ENCODE assay signal across 8 mouse cellular contexts in genomic region chr8:85433017-85433393, GRCm38 (mm10). TPM values are rescaled to one million over a fixed set of nuclear protein-coding genes. Genes with fewer than 3 reads are reported as not detected.
DNase-seq lines count a peak whose midpoint lies in the region; ATAC-seq and TF ChIP-seq lines count a peak whose summit lies in the region.

No protein-coding gene starts in this region.

- no peaks in the 10 kb centered on the region for H3K27me3 ChIP-seq in kidney, postnatal 0 days (ENCODE audit: insufficient read depth, low read length)
- H3K27me3 ChIP-seq in embryonic facial prominence, embryonic 14.5 days (replicated peaks; ENCODE audit: control insufficient read depth, insufficient read depth, low read length): no peaks in the 10 kb centered on the region
- H3K27me3 ChIP-seq in intestine, postnatal 0 days (replicated peaks; ENCODE audit: control insufficient read depth, insufficient read depth, low read length): no peaks in the 10 kb centered on the region
- 0 out of 2 replicates have a peak, but pooled peaks cover 3% of the 10 kb centered on the region for H3K27me3 ChIP-seq in neural tube, embryonic 12.5 days (replicated peaks)

- no peaks in the 10 kb centered on the region for H3K36me3 ChIP-seq in kidney, postnatal 0 days (ENCODE audit: insufficient read depth, low read length)
- no peaks in the 10 kb centered on the region for H3K36me3 ChIP-seq in embryonic facial prominence, embryonic 14.5 days (ENCODE audit: control insufficient read depth, insufficient read depth, low read length)
- H3K36me3 ChIP-seq in intestine, postnatal 0 days (ENCODE audit: control insufficient read depth, insufficient read depth): no peaks in the 10 kb centered on the region
- no peaks in the 10 kb centered on the region for H3K36me3 ChIP-seq in neural tube, embryonic 12.5 days

- intact Hi-C loops in left cerebral cortex, postnatal 25 days (cut with DNase I): no loop called here

- ATAC-seq in kidney, postnatal 0 days (replicated peaks; ENCODE audit: low FRiP score, low read depth): peak; percentile 55; the same call in 1 of the 2 replicates
- ATAC-seq in embryonic facial prominence, embryonic 14.5 days (ENCODE audit: low read depth): peak; percentile 35
- peak; percentile 32; the same call in 1 of the 2 replicates for ATAC-seq in intestine, postnatal 0 days
- ATAC-seq in neural tube, embryonic 12.5 days (ENCODE audit: low FRiP score, low read depth): peak; percentile 67
- no peak for ATAC-seq in monocyte, adult 5-6 weeks (replicated peaks; ENCODE audit: insufficient number of reproducible peaks, low FRiP score, low TSS enrichment, poor library complexity, severe bottlenecking)

- no peak for DNase-seq in kidney, postnatal 0 days (ENCODE audit: low spot score)
- no peak for DNase-seq in kidney, adult 8-10 months
- no peak for DNase-seq in embryonic facial prominence, embryonic 14.5 days (ENCODE audit: low spot score)
- DNase-seq in left cerebral cortex, postnatal 25 days (ENCODE audit: low spot score in 2 of 2): no peak
- DNase-seq in gastrocnemius, adult 18-20 months (ENCODE audit: low spot score): no peak

- H3K4me1 ChIP-seq in kidney, postnatal 0 days (replicated peaks; ENCODE audit: insufficient read depth, low read length): peaks cover 7% of the 10 kb centered on the region; the same call in 1 of the 2 replicates
- peaks cover 20% of the 10 kb centered on the region; the same call in 1 of the 2 replicates for H3K4me1 ChIP-seq in embryonic facial prominence, embryonic 14.5 days (ENCODE audit: control insufficient read depth, insufficient read depth, low read length)
- 0 out of 2 replicates have a peak, but pooled peaks cover 4% of the 10 kb centered on the region for H3K4me1 ChIP-seq in intestine, postnatal 0 days (replicated peaks; ENCODE audit: control insufficient read depth, insufficient read depth, low read length)
- H3K4me1 ChIP-seq in neural tube, embryonic 12.5 days: peaks cover 19% of the 10 kb centered on the region

- H3K27ac ChIP-seq in kidney, postnatal 0 days: peak overlapping the region; percentile 32; the same call in 1 of the 2 replicates
- no peak overlapping the region; the same call in 1 of the 2 replicates for H3K27ac ChIP-seq in embryonic facial prominence, embryonic 14.5 days (replicated peaks; ENCODE audit: low read depth, low read length)
- peak overlapping the region; percentile 3; the same call in 1 of the 2 replicates for H3K27ac ChIP-seq in intestine, postnatal 0 days (ENCODE audit: low read depth, low read length)
- no peak overlapping the region for H3K27ac ChIP-seq in neural tube, embryonic 12.5 days

- no peaks in the 10 kb centered on the region for H3K9me3 ChIP-seq in kidney, postnatal 0 days (replicated peaks; ENCODE audit: low read length)
- no peaks in the 10 kb centered on the region for H3K9me3 ChIP-seq in embryonic facial prominence, embryonic 14.5 days (ENCODE audit: control insufficient read depth, low read length)
- H3K9me3 ChIP-seq in intestine, postnatal 0 days (ENCODE audit: control insufficient read depth): no peaks in the 10 kb centered on the region
- H3K9me3 ChIP-seq in neural tube, embryonic 12.5 days: no peaks in the 10 kb centered on the region

- no peak for TF ChIP-seq CTCF in kidney, postnatal 0 days (IDR thresholded peaks at IDR 0.05; ENCODE audit: low read depth)
- TF ChIP-seq CTCF in intestine, postnatal 0 days (IDR thresholded peaks at IDR 0.05; ENCODE audit: low read depth): no peak

- H3K4me2 ChIP-seq in kidney, postnatal 0 days (ENCODE audit: low read length): peak overlapping the region; percentile 49
- H3K4me2 ChIP-seq in embryonic facial prominence, embryonic 14.5 days (ENCODE audit: low read depth, low read length): peak overlapping the region; percentile 55
- peak overlapping the region; percentile 66 for H3K4me2 ChIP-seq in intestine, postnatal 0 days (replicated peaks; ENCODE audit: low read depth)
- peak overlapping the region; percentile 61 for H3K4me2 ChIP-seq in neural tube, embryonic 12.5 days (replicated peaks)

- no peak overlapping the region for H3K9ac ChIP-seq in kidney, postnatal 0 days (ENCODE audit: low read depth, low read length)
- H3K9ac ChIP-seq in embryonic facial prominence, embryonic 14.5 days (ENCODE audit: low read depth, low read length): peak overlapping the region; percentile 91
- no peak overlapping the region for H3K9ac ChIP-seq in intestine, postnatal 0 days (ENCODE audit: low read depth, low read length)
- peak overlapping the region; percentile 81; the same call in 1 of the 2 replicates for H3K9ac ChIP-seq in neural tube, embryonic 12.5 days

- peak overlapping the region; percentile 80 for H3K4me3 ChIP-seq in kidney, postnatal 0 days (replicated peaks; ENCODE audit: low read depth, low read length)
- H3K4me3 ChIP-seq in embryonic facial prominence, embryonic 14.5 days (ENCODE audit: low read depth, low read length): peak overlapping the region; percentile 85
- peak overlapping the region; percentile 86 for H3K4me3 ChIP-seq in intestine, postnatal 0 days (ENCODE audit: low read depth, low read length)
- peak overlapping the region; percentile 81 for H3K4me3 ChIP-seq in neural tube, embryonic 12.5 days

- 5% methylated on average over 6 of the region's 6 CpGs for WGBS in kidney, postnatal 0 days
- 1% methylated on average over 6 of the region's 6 CpGs for WGBS in embryonic facial prominence, embryonic 14.5 days
- WGBS in intestine, postnatal 0 days: 2% methylated on average over 6 of the region's 6 CpGs
- WGBS in neural tube, embryonic 12.5 days: 6% methylated on average over 6 of the region's 6 CpGs

RNA-seq across cellular contexts. Expression of gene 4921524J17Rik, which starts 0.4 kb away (rescaled TPM):
- 46.8 and 51.2 TPM in 2 replicates for polyA plus RNA-seq in kidney, postnatal 0 days (2015; fragmentation: Nextera tagmentation; extraction: Ambion mirVana)
- polyA plus RNA-seq in embryonic facial prominence, embryonic 14.5 days (2014; fragmentation: Nextera tagmentation; extraction: Ambion mirVana): 50.2 and 53.4 TPM in 2 replicates
- 24.3 and 26.1 TPM in 2 replicates for polyA plus RNA-seq in intestine, postnatal 0 days (2015; fragmentation: Nextera tagmentation; extraction: Ambion mirVana)
- polyA plus RNA-seq in neural tube, embryonic 12.5 days (2016; fragmentation: Nextera tagmentation; extraction: Ambion mirVana): 43.0 and 47.3 TPM in 2 replicates
- 10 to 100 TPM; 12.9 to 13.8 TPM for total RNA-seq in left cerebral cortex, postnatal 25 days (2021)
- total RNA-seq in gastrocnemius, adult 18-20 months (2021): 10 to 100 TPM; 11.1 to 13.7 TPM
- total RNA-seq in monocyte, adult 5-6 weeks (2017): 22.8 to 81.0 TPM (median 62.0 TPM) in 3 replicates

RNA-seq across cellular contexts. Expression of gene Mylk3, which starts 46.9 kb away (rescaled TPM):
- polyA plus RNA-seq in kidney, postnatal 0 days (2015; fragmentation: Nextera tagmentation; extraction: Ambion mirVana): 2.4 TPM in 2 replicates
- 2.3 and 2.8 TPM in 2 replicates for polyA plus RNA-seq in embryonic facial prominence, embryonic 14.5 days (2014; fragmentation: Nextera tagmentation; extraction: Ambion mirVana)
- polyA plus RNA-seq in intestine, postnatal 0 days (2015; fragmentation: Nextera tagmentation; extraction: Ambion mirVana): 15.6 and 17.5 TPM in 2 replicates
- 1.2 and 1.4 TPM in 2 replicates for polyA plus RNA-seq in neural tube, embryonic 12.5 days (2016; fragmentation: Nextera tagmentation; extraction: Ambion mirVana)
- 1 to 10 TPM; 2.2 to 2.6 TPM for total RNA-seq in left cerebral cortex, postnatal 25 days (2021)
- 1 to 10 TPM in 1 of 2 experiments, under 1 TPM in 1; 0.57 to 1.4 TPM for total RNA-seq in gastrocnemius, adult 18-20 months (2021)
- total RNA-seq in monocyte, adult 5-6 weeks (2017): 0.10 to 13.1 TPM (median 7.9 TPM) in 3 replicates

RNA-seq across cellular contexts. Expression of gene Gpt2, which starts 59.4 kb away (rescaled TPM):
- polyA plus RNA-seq in kidney, postnatal 0 days (2015; fragmentation: Nextera tagmentation; extraction: Ambion mirVana): 10.6 and 11.7 TPM in 2 replicates
- 33.3 and 34.0 TPM in 2 replicates for polyA plus RNA-seq in embryonic facial prominence, embryonic 14.5 days (2014; fragmentation: Nextera tagmentation; extraction: Ambion mirVana)
- 3.5 and 3.6 TPM in 2 replicates for polyA plus RNA-seq in intestine, postnatal 0 days (2015; fragmentation: Nextera tagmentation; extraction: Ambion mirVana)
- 46.2 and 46.9 TPM in 2 replicates for polyA plus RNA-seq in neural tube, embryonic 12.5 days (2016; fragmentation: Nextera tagmentation; extraction: Ambion mirVana)
- 10 to 100 TPM; 52.8 to 60.2 TPM for total RNA-seq in left cerebral cortex, postnatal 25 days (2021)
- total RNA-seq in gastrocnemius, adult 18-20 months (2021): 100 to 1,000 TPM; 180 to 289 TPM
- 0.29 to 1.3 TPM in 2 of 3 replicates, not detected in the other for total RNA-seq in monocyte, adult 5-6 weeks (2017)

Comparison
In these comparisons a context has a peak if more than half of its experiments do, and no peak if none do; other contexts are left out.
1. H3K27ac ChIP-seq: peak in kidney, postnatal 0 days (single experiment) and intestine, postnatal 0 days (single experiment); none in embryonic facial prominence, embryonic 14.5 days (single experiment) and neural tube, embryonic 12.5 days (single experiment).
2. H3K9ac ChIP-seq: peak in embryonic facial prominence, embryonic 14.5 days (single experiment) and neural tube, embryonic 12.5 days (single experiment); none in kidney, postnatal 0 days (single experiment) and intestine, postnatal 0 days (single experiment).
3. Peak in every context shown above with its lines, with median percentiles within 50 percentile points of each other: H3K4me2 ChIP-seq and H3K4me3 ChIP-seq.